Mouse (Mus musculus) CD4-positive, CD25-positive, alpha-beta regulatory T cell, adult 2 months (primary cell): ENCODE results near the gene Six1.
"Not testable (repeated sequence)": the region's sequence is repeated elsewhere in the genome, so short reads cannot be mapped to it uniquely, and the experiment has no call there.

Source experiments
- DNase-seq: peaks from one replicate; pipeline ENCODE4 v3.0.0-alpha.2; 2012; ENCODE audit warnings: low read depth, low spot score

Six1 gene

GRCm38 (mm10) chr12:73034901-73035895, 18.5 kb downstream of the Six1 start:
- no peak for DNase-seq

- no peak for DNase-seq
Observed at GRCm38 (mm10) chr12:73032665-73033064, 21.0 kb downstream of the Six1 start.

GRCm38 (mm10) chr12:73031315-73031714, 22.4 kb downstream of the Six1 start:
- no peak for DNase-seq

- no peak for DNase-seq
Observed at GRCm38 (mm10) chr12:73025490-73025889, 28.2 kb downstream of the Six1 start.

- peak; percentile 80 for DNase-seq
Observed at GRCm38 (mm10) chr12:73020941-73021340, 32.7 kb downstream of the Six1 start.

GRCm38 (mm10) chr12:73020422-73020821, 33.3 kb downstream of the Six1 start:
- DNase-seq: no peak

- DNase-seq: no peak
Observed at GRCm38 (mm10) chr12:73018838-73019237, 34.8 kb downstream of the Six1 start.

- DNase-seq: no peak
Observed at GRCm38 (mm10) chr12:73016171-73016570, 37.5 kb downstream of the Six1 start.

GRCm38 (mm10) chr12:73014311-73014710, 39.4 kb downstream of the Six1 start:
- no peak for DNase-seq

- no peak for DNase-seq
Observed at GRCm38 (mm10) chr12:73012824-73013223, 40.9 kb downstream of the Six1 start.

GRCm38 (mm10) chr12:73012136-73012785, 41.4 kb downstream of the Six1 start:
- DNase-seq: no peak

- not testable (repeated sequence) for DNase-seq
Observed at GRCm38 (mm10) chr12:73002903-73003302, 50.8 kb downstream of the Six1 start.

GRCm38 (mm10) chr12:73002281-73002680, 51.4 kb downstream of the Six1 start:
- not testable (repeated sequence) for DNase-seq

- no peak for DNase-seq
Observed at GRCm38 (mm10) chr12:72998105-72999001, 55.3 kb downstream of the Six1 start.

GRCm38 (mm10) chr12:72996646-72997045, 57.0 kb downstream of the Six1 start:
- no peak for DNase-seq
